Mouse (Mus musculus) layer of hippocampus, adult 9-11 months (tissue): ENCODE data around the gene Nek11.
A peak's percentile ranks its signal among the peaks of the same experiment; 100 is the strongest.
"Not testable (repeated sequence)": the region's sequence is repeated elsewhere in the genome, so short reads cannot be mapped to it uniquely, and the experiment has no call there.

ENCODE experiments used
- DNase-seq: peaks from one replicate; pipeline ENCODE4 v3.0.0; 2022

Nek11 gene

DNA sequence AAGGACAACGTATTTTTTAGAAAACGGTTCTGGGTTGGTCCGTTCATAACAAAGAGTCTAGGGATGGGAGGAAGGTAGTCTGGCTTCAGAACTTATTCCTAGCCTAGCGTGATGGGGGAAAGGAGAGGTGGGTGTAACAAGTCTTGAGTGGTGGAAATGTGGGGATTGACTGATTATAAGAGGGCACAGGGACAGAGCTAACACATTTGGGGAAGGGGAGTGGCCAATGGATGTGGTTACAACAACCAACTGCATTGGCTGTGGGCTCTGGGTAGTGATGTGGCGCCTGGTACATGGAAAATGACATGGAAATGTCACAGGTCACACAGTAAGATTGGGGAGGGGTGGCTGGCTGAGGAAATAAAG is 263.3 kb downstream of the Nek11 start:
- no peak for DNase-seq

- DNase-seq = peak; percentile 94
Measured at GRCm38 (mm10) chr9:105131253-105132001, 263.9 kb downstream of the Nek11 start, which contains the start of gene Nudt16. Gene Nudt16, minus strand, starts transcription at chr9:105131824.

GRCm38 (mm10) chr9:105130331-105130730 is 265.0 kb downstream of the Nek11 start:
- DNase-seq = no peak

DNA sequence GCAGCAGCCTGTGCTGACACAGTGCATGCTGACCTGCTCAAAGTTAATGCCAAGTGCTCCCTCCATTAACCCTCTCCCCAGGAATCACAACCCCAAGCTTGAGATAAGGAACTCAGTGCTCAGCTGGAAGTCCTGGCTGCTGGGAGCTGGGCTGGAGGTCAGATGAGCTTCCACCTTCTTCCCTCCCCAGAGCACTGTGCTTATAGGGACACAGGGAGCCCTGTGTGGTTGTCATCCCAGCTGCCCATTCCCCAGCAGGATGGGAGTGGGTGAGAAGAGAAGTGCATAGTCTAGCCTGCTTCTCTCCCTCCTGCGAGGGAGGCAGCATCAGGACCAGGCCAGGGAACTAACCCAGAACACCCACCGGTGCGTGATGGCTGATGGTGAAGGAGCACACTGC is 270.1 kb downstream of the Nek11 start:
- not testable (repeated sequence) for DNase-seq
